Mouse (Mus musculus): Measurements from ENCODE around the gene Nup210. TPM values are rescaled to one million over a fixed set of nuclear protein-coding genes. Genes with fewer than 3 reads are reported as not detected.

The Nup210 gene
- total RNA-seq, 1 experiment from 2014 or later, result 3.9 TPM

Other genes starting within 250 kb of the Nup210 start
- gene Iqsec1, start 128.1 kb downstream of the Nup210 start, total RNA-seq (2021), result 104 and 105 TPM in 2 replicates
- gene Hdac11, start 39.8 kb upstream of the Nup210 start, total RNA-seq (2021), result 6.6 and 9.9 TPM in 2 replicates
- 10.1 and 11.3 TPM in 2 replicates for gene Fbln2, start 95.6 kb upstream of the Nup210 start, total RNA-seq (2021)

Data from adrenal gland, postnatal 25 days (tissue).